ENCODE assay signal across 8 mouse cellular contexts in the genomic region with DNA sequence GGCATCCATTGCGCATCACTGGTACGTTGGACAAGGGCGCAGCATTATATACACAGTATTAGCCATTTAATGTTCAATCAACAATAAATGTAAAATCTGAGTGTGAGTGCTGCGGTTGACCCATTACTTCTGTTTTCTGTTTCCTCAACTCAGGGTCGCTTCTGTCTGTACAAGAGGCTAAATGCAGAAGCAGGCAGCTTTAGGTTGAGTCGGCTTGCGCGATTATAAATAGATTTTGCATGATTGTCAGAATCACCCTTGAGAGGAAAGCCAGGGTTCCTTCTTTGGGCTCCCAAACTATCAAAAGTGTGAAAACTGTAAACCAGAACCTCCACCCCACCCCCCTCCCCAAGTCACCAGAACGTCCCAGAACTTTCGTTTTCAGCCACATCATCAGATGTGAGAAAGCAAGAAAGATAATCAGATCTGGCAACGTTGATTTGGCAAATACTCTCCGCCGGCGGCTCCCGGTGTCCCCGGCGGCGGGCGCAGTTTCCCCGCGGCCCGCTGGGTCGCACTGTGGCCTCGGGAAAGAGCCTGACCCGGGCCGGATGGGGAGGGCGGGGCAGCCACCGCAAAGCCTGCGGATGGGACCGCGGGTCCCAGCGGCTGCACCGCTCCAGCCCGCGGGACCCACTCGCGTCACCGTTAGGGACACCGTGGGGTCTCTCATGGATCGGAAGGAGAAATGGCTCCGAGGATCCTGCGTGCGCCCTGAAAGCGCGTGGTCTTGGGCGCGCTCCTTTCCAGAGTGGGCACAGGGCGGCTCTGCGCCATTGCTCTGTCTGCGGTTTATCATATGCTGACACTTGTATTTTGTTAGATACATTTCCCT. TPM values are rescaled to one million over a fixed set of nuclear protein-coding genes. Genes with fewer than 3 reads are reported as not detected.
A peak's percentile ranks its signal among the peaks of the same experiment; 100 is the strongest.
DNase-seq lines count a peak whose midpoint lies in the region; ATAC-seq and TF ChIP-seq lines count a peak whose summit lies in the region.

No protein-coding gene starts in this region.

- H3K27me3 ChIP-seq in limb, embryonic 14.5 days (ENCODE audit: control insufficient read depth, insufficient read depth, low read length) = no peaks in the 10 kb centered on the region
- H3K27me3 ChIP-seq in midbrain, embryonic 14.5 days (ENCODE audit: control insufficient read depth, insufficient read depth, low read length) = no peaks in the 10 kb centered on the region

- no peaks in the 10 kb centered on the region for H3K36me3 ChIP-seq in limb, embryonic 14.5 days (ENCODE audit: control insufficient read depth, insufficient read depth, low read length)
- no peaks in the 10 kb centered on the region for H3K36me3 ChIP-seq in midbrain, embryonic 14.5 days (ENCODE audit: control insufficient read depth, insufficient read depth, low read length)

- peak overlapping the region; percentile 52 for H3K9ac ChIP-seq in limb, embryonic 14.5 days (ENCODE audit: low read depth, low read length, severe bottlenecking)
- H3K9ac ChIP-seq in midbrain, embryonic 14.5 days (replicated peaks; ENCODE audit: low read length) = peak overlapping the region; percentile 57

- peak overlapping the region; percentile 65 for H3K4me2 ChIP-seq in limb, embryonic 14.5 days (replicated peaks; ENCODE audit: low read depth, low read length, severe bottlenecking)
- peak overlapping the region; percentile 86 for H3K4me2 ChIP-seq in midbrain, embryonic 14.5 days (ENCODE audit: low read length)

- H3K9me3 ChIP-seq in limb, embryonic 14.5 days (ENCODE audit: control insufficient read depth, low read length) = no peaks in the 10 kb centered on the region
- no peaks in the 10 kb centered on the region for H3K9me3 ChIP-seq in midbrain, embryonic 14.5 days (ENCODE audit: control insufficient read depth, low read length)

- TF ChIP-seq POLR2A in limb, embryonic 14.5 days (IDR thresholded peaks at IDR 0.05; ENCODE audit: borderline replicate concordance, extremely low read depth, insufficient read depth, insufficient read length) = 0 out of 2 replicates have a peak, but pooled peaks have one; percentile 22

- DNase-seq in cerebellum, postnatal 10 days = peak; percentile 77 to 81
- no peak for DNase-seq in cerebellum, adult 9-11 months
- DNase-seq in embryo, embryonic 11.5 days (ENCODE audit: low read depth, low spot score) = peak; percentile 46
- peak; percentile 62 to 69 for DNase-seq in heart, adult 18-20 months
- peak; percentile 24 for DNase-seq in kidney, adult 11 months
- DNase-seq in limb, embryonic 14.5 days (ENCODE audit: low spot score) = peak; percentile 34
- peak; percentile 82 for DNase-seq in midbrain, embryonic 14.5 days
- DNase-seq in spleen, postnatal 4 days (ENCODE audit: low spot score in 2 of 2) = peak; percentile 48 to 74

- ATAC-seq in limb, embryonic 14.5 days (ENCODE audit: low FRiP score, low read depth) = peak; percentile 80
- ATAC-seq in midbrain, embryonic 14.5 days (ENCODE audit: low FRiP score, low TSS enrichment) = peak; percentile 57; the same call in 1 of the 2 replicates

- no peaks in the 10 kb centered on the region for H3K4me1 ChIP-seq in limb, embryonic 14.5 days (ENCODE audit: control insufficient read depth, insufficient read depth, low read length)
- H3K4me1 ChIP-seq in midbrain, embryonic 14.5 days (ENCODE audit: control insufficient read depth, insufficient read depth, low read length) = 0 out of 2 replicates have a peak, but pooled peaks cover 3% of the 10 kb centered on the region

- H3K27ac ChIP-seq in limb, embryonic 14.5 days (replicated peaks; ENCODE audit: low read depth, low read length) = no peak overlapping the region
- no peak overlapping the region for H3K27ac ChIP-seq in midbrain, embryonic 14.5 days (replicated peaks; ENCODE audit: low read depth, low read length)

- 12% methylated on average over 50 of the region's 50 CpGs for WGBS in limb, embryonic 14.5 days
- 11% methylated on average over 50 of the region's 50 CpGs for WGBS in midbrain, embryonic 14.5 days

- H3K4me3 ChIP-seq in limb, embryonic 14.5 days (replicated peaks; ENCODE audit: low read length) = peak overlapping the region; percentile 51
- H3K4me3 ChIP-seq in midbrain, embryonic 14.5 days (replicated peaks; ENCODE audit: low read depth, low read length) = peak overlapping the region; percentile 50

RNA-seq across cellular contexts. Expression of a gene that starts 34.3 kb away (rescaled TPM):
- total RNA-seq in heart, adult 18-20 months (2021) = not detected
- polyA plus RNA-seq in limb, embryonic 14.5 days (2012; rRNA removed) = 3.6 and 3.9 TPM in 2 replicates
- 3.1 and 4.6 TPM in 2 replicates for polyA plus RNA-seq in limb, embryonic 14.5 days (2014; fragmentation: Nextera tagmentation; extraction: Ambion mirVana)
- 0.41 and 0.67 TPM in 2 replicates for polyA plus RNA-seq in midbrain, embryonic 14.5 days (2014; fragmentation: Nextera tagmentation; extraction: Ambion mirVana)

RNA-seq across cellular contexts. Expression of a gene that starts 52.9 kb away (rescaled TPM):
- under 1 TPM; 0.15 to 0.46 TPM for total RNA-seq in heart, adult 18-20 months (2021)
- 4.3 and 6.3 TPM in 2 replicates for polyA plus RNA-seq in limb, embryonic 14.5 days (2012; rRNA removed)
- 4.1 and 4.3 TPM in 2 replicates for polyA plus RNA-seq in limb, embryonic 14.5 days (2014; fragmentation: Nextera tagmentation; extraction: Ambion mirVana)
- 0.61 and 0.72 TPM in 2 replicates for polyA plus RNA-seq in midbrain, embryonic 14.5 days (2014; fragmentation: Nextera tagmentation; extraction: Ambion mirVana)
